ENCODE assay signal across 19 mouse cellular contexts in genomic region chr16:17271856-17272255, GRCm38 (mm10). TPM values are rescaled to one million over a fixed set of nuclear protein-coding genes. Genes with fewer than 3 reads are reported as not detected.
"Had no signal": no experiment of that assay in that cellular context is flagged by ENCODE, and none has a peak within 500 bp of the region (broad histone marks: within the 10 kb centered on the region; RNA-seq: fewer than 3 reads in every experiment).

No protein-coding gene starts in this region.

- H3K4me2 ChIP-seq: heart, embryonic 12.5 days; heart, embryonic 13.5 days; heart, embryonic 15.5 days; hindbrain, embryonic 12.5 days; hindbrain, embryonic 13.5 days; hindbrain, embryonic 14.5 days; hindbrain, embryonic 15.5 days; intestine, embryonic 15.5 days; kidney, embryonic 15.5 days had no signal

- H3K27me3 ChIP-seq: hindbrain, embryonic 15.5 days had no signal

- DNase-seq: layer of hippocampus, adult 9-11 months; layer of hippocampus, postnatal 36 days had no signal

- H3K9ac ChIP-seq: heart, embryonic 12.5 days; heart, embryonic 13.5 days; heart, embryonic 15.5 days; hindbrain, embryonic 12.5 days; hindbrain, embryonic 13.5 days; hindbrain, embryonic 14.5 days; hindbrain, embryonic 15.5 days; intestine, embryonic 15.5 days; kidney, embryonic 15.5 days had no signal

- H3K9me3 ChIP-seq: hindbrain, embryonic 15.5 days; intestine, embryonic 15.5 days; kidney, embryonic 15.5 days had no signal

- H3K4me3 ChIP-seq: heart, embryonic 12.5 days; heart, embryonic 13.5 days; heart, embryonic 15.5 days; hindbrain, embryonic 10.5 days; hindbrain, embryonic 12.5 days; hindbrain, embryonic 13.5 days; hindbrain, embryonic 15.5 days; intestine, embryonic 15.5 days; kidney, embryonic 15.5 days; layer of hippocampus, adult 2 months; left cerebral cortex, adult 2 months had no signal

- H3K27ac ChIP-seq: heart, embryonic 13.5 days; heart, embryonic 15.5 days; hindbrain, embryonic 10.5 days; hindbrain, embryonic 12.5 days; hindbrain, embryonic 13.5 days; hindbrain, embryonic 14.5 days; hindbrain, embryonic 15.5 days; intestine, embryonic 15.5 days; kidney, embryonic 15.5 days; kidney, postnatal 0 days; layer of hippocampus, adult 2 months; left cerebral cortex, adult 2 months had no signal

- ATAC-seq: hindbrain, embryonic 16.5 days; inflammation-experienced regulatory T-cells, adult 6 months; intestine, embryonic 15.5 days; intestine, postnatal 0 days had no signal

- H3K36me3 ChIP-seq: heart, embryonic 13.5 days; heart, embryonic 15.5 days; hindbrain, embryonic 10.5 days; hindbrain, embryonic 12.5 days; hindbrain, embryonic 15.5 days; intestine, embryonic 15.5 days; kidney, embryonic 15.5 days had no signal

RNA-seq across cellular contexts. Expression of gene Serpind1, which starts 59.3 kb away (rescaled TPM):
- total RNA-seq: hematopoietic stem cell, adult 5-6 weeks had no signal
